Comparison of ENCODE assay signal across 17 mouse cellular contexts in genomic region chr7:66116906-66117482, GRCm38 (mm10). TPM values are rescaled to one million over a fixed set of nuclear protein-coding genes. Genes with fewer than 3 reads are reported as not detected.
DNase-seq lines count a peak whose midpoint lies in the region; ATAC-seq and TF ChIP-seq lines count a peak whose summit lies in the region.
"Had no signal": no experiment of that assay in that cellular context is flagged by ENCODE, and none has a peak within 500 bp of the region (broad histone marks: within the 10 kb centered on the region; RNA-seq: fewer than 3 reads in every experiment).

No protein-coding gene starts in this region.

- no peak for DNase-seq in heart, adult 2 months
- DNase-seq in thymus, postnatal 0 days (ENCODE audit: low spot score) = peak; percentile 12
- DNase-seq in thymus, adult 18-20 months = no peak
- no peak for DNase-seq in kidney, postnatal 36 days
- DNase-seq: adrenal gland, adult 2 months; cerebellum, adult 11-12 months; cerebellum, postnatal 36 days; forebrain, postnatal 0 days; kidney, postnatal 25 days; right cerebral cortex, postnatal 4 days had no signal

- H3K4me2 ChIP-seq in heart, embryonic 13.5 days = no peak overlapping the region
- peak overlapping the region; percentile 11; the same call in 1 of the 2 replicates for H3K4me2 ChIP-seq in lung, embryonic 15.5 days
- peak overlapping the region; percentile 30 for H3K4me2 ChIP-seq in myocyte (ENCODE audit: low read depth)

- H3ac ChIP-seq in myocyte (ENCODE audit: control insufficient read depth, insufficient read length) = no peak overlapping the region

- no peak for TF ChIP-seq EP300 in heart, adult 2 months (IDR thresholded peaks at IDR 0.05; ENCODE audit: insufficient read depth, low read depth, low read length)

- H3K9ac ChIP-seq in heart, embryonic 13.5 days = peak overlapping the region; percentile 4; the same call in 1 of the 2 replicates
- H3K9ac ChIP-seq in heart, adult 2 months (ENCODE audit: low read depth, low read length) = no peak overlapping the region
- no peak overlapping the region for H3K9ac ChIP-seq in lung, embryonic 15.5 days
- H3K9ac ChIP-seq: forebrain, postnatal 0 days had no signal

- TF ChIP-seq CTCF in heart, adult 2 months (IDR thresholded peaks at IDR 0.05) = no peak

- no peak overlapping the region for H3K27ac ChIP-seq in heart, embryonic 13.5 days (replicated peaks)
- H3K27ac ChIP-seq in heart, adult 2 months = no peak overlapping the region
- H3K27ac ChIP-seq in lung, embryonic 15.5 days = peak overlapping the region; percentile 47
- H3K27ac ChIP-seq: macrophage had no signal

- H3K36me3 ChIP-seq in heart, embryonic 13.5 days = peaks cover 4% of the 10 kb centered on the region
- H3K36me3 ChIP-seq in heart, adult 2 months (ENCODE audit: control insufficient read depth, insufficient read depth, low read length) = peaks cover 7% of the 10 kb centered on the region; the same call in 1 of the 2 replicates
- no peaks in the 10 kb centered on the region for H3K36me3 ChIP-seq in lung, embryonic 15.5 days
- H3K36me3 ChIP-seq in myocyte (ENCODE audit: control insufficient read depth, insufficient read depth) = no peaks in the 10 kb centered on the region

- H3K79me2 ChIP-seq in heart, adult 2 months (replicated peaks; ENCODE audit: control insufficient read depth, insufficient read depth, low read length) = peaks cover 6% of the 10 kb centered on the region
- peaks cover 98% of the 10 kb centered on the region for H3K79me2 ChIP-seq in myocyte (ENCODE audit: control insufficient read depth, insufficient read depth)

- no peak for ATAC-seq in heart, embryonic 13.5 days (ENCODE audit: extremely low read depth, insufficient number of reproducible peaks, low FRiP score, low TSS enrichment)
- peak; percentile 69 for ATAC-seq in lung, embryonic 15.5 days (ENCODE audit: borderline replicate concordance, extremely low read depth, low FRiP score, low TSS enrichment)
- no peak for ATAC-seq in erythroid progenitor cell, adult 5-6 weeks (replicated peaks; ENCODE audit: low FRiP score, poor library complexity, severe bottlenecking)
- ATAC-seq: forebrain, postnatal 0 days; intestine, postnatal 0 days; midbrain, embryonic 16.5 days had no signal

- intact Hi-C loops in heart, adult 2 months (cut with DNase I) = no loop called here

- no peak overlapping the region for H3K4me3 ChIP-seq in heart, embryonic 13.5 days
- no peak overlapping the region for H3K4me3 ChIP-seq in heart, adult 2 months
- no peak overlapping the region for H3K4me3 ChIP-seq in lung, embryonic 15.5 days
- no peak overlapping the region for H3K4me3 ChIP-seq in myocyte

- no peaks in the 10 kb centered on the region for H3K9me3 ChIP-seq in heart, embryonic 13.5 days
- no peaks in the 10 kb centered on the region for H3K9me3 ChIP-seq in lung, embryonic 15.5 days

- WGBS in heart, embryonic 13.5 days = 42% methylated on average over 8 of the region's 8 CpGs
- 52% methylated on average over 8 of the region's 8 CpGs for WGBS in heart, adult 2 months
- 50% methylated on average over 8 of the region's 8 CpGs for WGBS in lung, embryonic 15.5 days

- peaks cover 81% of the 10 kb centered on the region for H3K4me1 ChIP-seq in heart, embryonic 13.5 days
- H3K4me1 ChIP-seq in heart, adult 2 months (ENCODE audit: control insufficient read depth, insufficient read depth, low read length) = peaks cover 18% of the 10 kb centered on the region
- peaks cover 87% of the 10 kb centered on the region for H3K4me1 ChIP-seq in lung, embryonic 15.5 days

- TF ChIP-seq POLR2A in heart, adult 2 months (IDR thresholded peaks at IDR 0.05; ENCODE audit: insufficient read depth, low read depth, low read length) = no peak
- no peak for TF ChIP-seq POLR2A in myocyte (IDR thresholded peaks at IDR 0.05; ENCODE audit: insufficient read length, low read depth)

- no peaks in the 10 kb centered on the region for H3K27me3 ChIP-seq in heart, embryonic 13.5 days (replicated peaks)
- H3K27me3 ChIP-seq in heart, adult 2 months (ENCODE audit: control insufficient read depth, insufficient read depth, low read length) = no peaks in the 10 kb centered on the region
- no peaks in the 10 kb centered on the region for H3K27me3 ChIP-seq in lung, embryonic 15.5 days
- no peaks in the 10 kb centered on the region for H3K27me3 ChIP-seq in myocyte (ENCODE audit: control insufficient read depth, insufficient read depth, insufficient read length)

TF ChIP-seq in myocyte, 11 proteins besides CTCF, POLR2A, EP300 and RAD21:
- TF ChIP-seq MYOG (IDR thresholded peaks at IDR 0.05; ENCODE audit: control insufficient read depth in 1 of 3, insufficient read depth in 1 of 3, insufficient read length in 2 of 3, low read depth in 2 of 3) (peak in 2 of 3 experiments; percentile 42 to 57), USF1 (IDR thresholded peaks at IDR 0.05; ENCODE audit: low read depth) (no peak), REST (IDR thresholded peaks at IDR 0.05; ENCODE audit: insufficient read depth, insufficient read length) (no peak), POLR2AphosphoS2 (IDR thresholded peaks at IDR 0.05; ENCODE audit: insufficient read length, low read depth) (no peak), SRF (IDR thresholded peaks at IDR 0.05; ENCODE audit: control insufficient read depth, insufficient read length, low read depth) (no peak), MAX (IDR thresholded peaks at IDR 0.05; ENCODE audit: low read depth) (no peak), E2F4 (IDR thresholded peaks at IDR 0.05; ENCODE audit: insufficient read depth) (no peak), TCF12 (IDR thresholded peaks at IDR 0.05; ENCODE audit: insufficient read depth, poor library complexity, severe bottlenecking) (no peak), MYOD1 (IDR thresholded peaks at IDR 0.05; ENCODE audit: control insufficient read depth in 1 of 3, insufficient read length in 2 of 3, low read depth in 2 of 3) (peak in 2 of 3 experiments; percentile 5 to 68), CEBPB (IDR thresholded peaks at IDR 0.05; ENCODE audit: insufficient read depth, poor library complexity, severe bottlenecking) (no peak), TCF3 (IDR thresholded peaks at IDR 0.05; ENCODE audit: insufficient read length, low read depth) (no peak)

RNA-seq across cellular contexts. Expression of gene Chsy1, which starts 7.7 kb away (rescaled TPM):
- polyA plus RNA-seq in heart, embryonic 13.5 days (2015; fragmentation: Nextera tagmentation; extraction: Ambion mirVana) = 11.7 and 13.2 TPM in 2 replicates
- 10 to 100 TPM; 12.3 to 13.4 TPM for total RNA-seq in heart, adult 2 months (2021)
- polyA plus RNA-seq in heart, adult 2 months (2012; rRNA removed) = 4.8 and 7.5 TPM in 2 replicates
- 8.7 and 12.1 TPM in 2 replicates for polyA plus RNA-seq in thymus, postnatal 0 days (2015; fragmentation: Nextera tagmentation; extraction: Ambion mirVana)
- 18.2 and 18.5 TPM in 2 replicates for polyA plus RNA-seq in lung, embryonic 15.5 days (2015; fragmentation: Nextera tagmentation; extraction: Ambion mirVana)
- polyA plus RNA-seq in myocyte (2012; fragmentation: generic; extraction: Trizol) = 17.2 TPM
- 7.6 and 10.1 TPM in 2 replicates for total RNA-seq in erythroid progenitor cell, adult 5-6 weeks (2015; ENCODE audit: low replicate concordance)
- total RNA-seq in erythroid progenitor cell, adult 5-6 weeks (2017; ENCODE audit: low replicate concordance) = 9.9 and 15.3 TPM in 2 replicates

RNA-seq across cellular contexts. Expression of gene Selenos, which starts 37.5 kb away (rescaled TPM):
- polyA plus RNA-seq in heart, embryonic 13.5 days (2015; fragmentation: Nextera tagmentation; extraction: Ambion mirVana) = 66.1 and 74.9 TPM in 2 replicates
- total RNA-seq in heart, adult 2 months (2021) = 10 to 100 TPM; 34.1 to 43.7 TPM
- 32.5 and 43.5 TPM in 2 replicates for polyA plus RNA-seq in heart, adult 2 months (2012; rRNA removed)
- 94.8 and 98.4 TPM in 2 replicates for polyA plus RNA-seq in thymus, postnatal 0 days (2015; fragmentation: Nextera tagmentation; extraction: Ambion mirVana)
- 101 and 105 TPM in 2 replicates for polyA plus RNA-seq in lung, embryonic 15.5 days (2015; fragmentation: Nextera tagmentation; extraction: Ambion mirVana)
- polyA plus RNA-seq in myocyte (2012; fragmentation: generic; extraction: Trizol) = 50.9 TPM
- total RNA-seq in erythroid progenitor cell, adult 5-6 weeks (2015; ENCODE audit: low replicate concordance) = 22.6 and 27.0 TPM in 2 replicates
- 17.5 and 18.9 TPM in 2 replicates for total RNA-seq in erythroid progenitor cell, adult 5-6 weeks (2017; ENCODE audit: low replicate concordance)

RNA-seq across cellular contexts. Expression of gene Snrpa1, which starts 58.2 kb away (rescaled TPM):
- polyA plus RNA-seq in heart, embryonic 13.5 days (2015; fragmentation: Nextera tagmentation; extraction: Ambion mirVana) = 98.1 and 106 TPM in 2 replicates
- total RNA-seq in heart, adult 2 months (2021) = 10 to 100 TPM; 21.7 to 22.3 TPM
- 9.3 and 17.8 TPM in 2 replicates for polyA plus RNA-seq in heart, adult 2 months (2012; rRNA removed)
- 189 and 207 TPM in 2 replicates for polyA plus RNA-seq in thymus, postnatal 0 days (2015; fragmentation: Nextera tagmentation; extraction: Ambion mirVana)
- polyA plus RNA-seq in lung, embryonic 15.5 days (2015; fragmentation: Nextera tagmentation; extraction: Ambion mirVana) = 177 and 181 TPM in 2 replicates
- 65.6 TPM for polyA plus RNA-seq in myocyte (2012; fragmentation: generic; extraction: Trizol)
- total RNA-seq in erythroid progenitor cell, adult 5-6 weeks (2015; ENCODE audit: low replicate concordance) = 21.3 and 45.3 TPM in 2 replicates
- 16.9 and 45.1 TPM in 2 replicates for total RNA-seq in erythroid progenitor cell, adult 5-6 weeks (2017; ENCODE audit: low replicate concordance)
